Mouse (Mus musculus) lung, embryonic 16.5 days (tissue): Measurements from ENCODE around the gene Enthd1. TPM values are rescaled to one million over a fixed set of nuclear protein-coding genes. Genes with fewer than 3 reads are reported as not detected.
"Not testable (repeated sequence)": the region's sequence is repeated elsewhere in the genome, so short reads cannot be mapped to it uniquely, and the experiment has no call there.

ENCODE experiments used
- ATAC-seq: fragments of 200-750 bp; cut with Nextera tagmentation; 2 replicates; pipeline ENCODE4 v1.8.0; 2017; ENCODE audit warnings: low read depth, mild to moderate bottlenecking, moderate library complexity
- H3K27ac ChIP-seq: fragments of 300-500 bp; sonication (generic); 2 replicates; pipeline ENCODE4 v1.5.1; 2014; ENCODE audit warnings: mild to moderate bottlenecking, control low read depth, low read length
- H3K27me3 ChIP-seq: fragments of 300-500 bp; sonication (generic); 2 replicates; pipeline ENCODE4 v1.6.1; 2014; ENCODE audit warnings: low read depth, low read length, mixed read lengths; ENCODE audit not compliant: control insufficient read depth, insufficient read depth
- H3K36me3 ChIP-seq: fragments of 300-500 bp; sonication (generic); 2 replicates; pipeline ENCODE4 v1.6.1; 2014; ENCODE audit warnings: low read length; ENCODE audit not compliant: control insufficient read depth, insufficient read depth
- H3K4me1 ChIP-seq: fragments of 300-500 bp; sonication (generic); replicated peaks from 2 replicates; pipeline ENCODE4 v1.6.1; 2014; ENCODE audit warnings: low read length, mixed read lengths; ENCODE audit not compliant: control insufficient read depth, insufficient read depth
- H3K4me2 ChIP-seq: fragments of 300-500 bp; sonication (generic); 2 replicates; pipeline ENCODE4 v1.6.1; 2014; ENCODE audit warnings: low read depth, low read length, control low read depth
- H3K4me3 ChIP-seq: fragments of 300-500 bp; sonication (generic); 2 replicates; pipeline ENCODE4 v1.5.1; 2014; ENCODE audit warnings: mild to moderate bottlenecking, low read length, control low read depth
- H3K9ac ChIP-seq: fragments of 300-500 bp; sonication (generic); 2 replicates; pipeline ENCODE4 v1.6.1; 2014; ENCODE audit warnings: low read length, control low read depth
- H3K9me3 ChIP-seq: fragments of 300-500 bp; sonication (generic); 2 replicates; pipeline ENCODE4 v1.6.1; 2016; ENCODE audit warnings: low read length; ENCODE audit not compliant: control insufficient read depth
- WGBS: fragments of 180-500 bp; shearing (Covaris S2); extraction: QIAGEN DNeasy Blood & Tissue Kit; methylation state at CpG from one replicate; pipeline ENCODE4 v1.1.7; 2014; 5-methylcytosine and 5-hydroxymethylcytosine counted together
- polyA plus RNA-seq: library from polyadenylated mRNA; unstranded; fragments of >200 nt; fragmentation: Nextera tagmentation; extraction: Ambion mirVana; gene quantifications from 2 replicates; pipeline ENCODE4 v1.2.1, GENCODE M21; 2015

The Enthd1 gene
- polyA plus RNA-seq, 1 experiment from 2014 or later = not detected

GRCm38 (mm10) chr15:80505086-80505485 lies 59.9 kb downstream of the Enthd1 start:
- Histone ChIP-seq H3K4me3 (no peak overlapping the region), H3K9ac (no peak overlapping the region), H3K36me3 (no peaks in the 10 kb centered on the region), H3K27ac (no peak overlapping the region), H3K4me1 (no peaks in the 10 kb centered on the region), H3K9me3 (no peaks in the 10 kb centered on the region), H3K4me2 (no peak overlapping the region), H3K27me3 (no peaks in the 10 kb centered on the region)
- WGBS = 26% methylated on average over 4 of the region's 4 CpGs
- no peak for ATAC-seq

DNA sequence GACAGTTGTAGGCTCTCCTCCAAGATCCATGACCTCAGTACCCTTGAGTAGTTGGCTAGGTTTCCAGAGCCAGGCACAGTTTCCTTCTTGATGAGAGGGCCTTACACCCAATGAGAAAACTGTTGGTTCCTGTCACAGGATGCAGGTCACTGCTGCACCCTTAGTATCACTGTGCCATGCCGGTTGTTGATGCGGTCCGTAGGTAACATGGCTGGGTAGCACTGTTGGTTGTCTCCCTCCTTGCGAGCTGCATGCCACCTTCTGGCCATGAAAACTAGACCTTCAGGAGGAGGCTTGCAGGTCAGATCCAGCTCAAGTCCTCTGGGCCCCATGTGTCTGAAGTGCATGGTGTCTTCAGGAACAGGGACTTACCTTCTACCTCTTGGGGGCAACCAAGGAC lies 61.8 kb downstream of the Enthd1 start:
- ATAC-seq, H3K27me3 ChIP-seq, H3K9ac ChIP-seq, H3K27ac ChIP-seq, H3K4me2 ChIP-seq, H3K36me3 ChIP-seq, H3K4me3 ChIP-seq, H3K4me1 ChIP-seq, H3K9me3 ChIP-seq: not testable (repeated sequence)
- WGBS = 88% methylated on average over 4 of the region's 4 CpGs

DNA sequence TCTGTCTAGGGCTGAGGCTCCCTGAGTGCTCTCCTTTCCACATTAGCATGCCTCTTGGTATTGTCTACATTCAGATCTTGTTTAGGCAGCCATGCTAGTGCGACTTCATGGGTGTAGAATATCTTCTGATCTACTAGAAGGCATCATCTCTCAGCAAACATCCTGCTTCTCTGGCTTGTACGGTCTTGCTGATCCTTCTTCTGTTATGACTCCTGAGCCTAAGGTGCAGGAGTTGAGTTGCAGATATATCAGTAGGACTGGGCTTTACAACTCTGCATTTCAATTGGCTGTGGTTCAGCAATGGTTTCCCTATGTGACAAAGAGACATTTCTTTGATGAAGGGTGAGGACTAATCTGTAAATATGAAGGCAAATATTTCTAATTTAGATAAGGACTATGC lies 62.2 kb downstream of the Enthd1 start:
- WGBS = 72% methylated on average over 2 of the region's 2 CpGs
- H3K9me3 ChIP-seq = no peaks in the 10 kb centered on the region
- no peaks in the 10 kb centered on the region for H3K27me3 ChIP-seq
- no peaks in the 10 kb centered on the region for H3K36me3 ChIP-seq
- H3K4me3 ChIP-seq = no peak overlapping the region
- no peak overlapping the region for H3K27ac ChIP-seq
- ATAC-seq = no peak
- no peak overlapping the region for H3K9ac ChIP-seq
- no peaks in the 10 kb centered on the region for H3K4me1 ChIP-seq
- H3K4me2 ChIP-seq = no peak overlapping the region

DNA sequence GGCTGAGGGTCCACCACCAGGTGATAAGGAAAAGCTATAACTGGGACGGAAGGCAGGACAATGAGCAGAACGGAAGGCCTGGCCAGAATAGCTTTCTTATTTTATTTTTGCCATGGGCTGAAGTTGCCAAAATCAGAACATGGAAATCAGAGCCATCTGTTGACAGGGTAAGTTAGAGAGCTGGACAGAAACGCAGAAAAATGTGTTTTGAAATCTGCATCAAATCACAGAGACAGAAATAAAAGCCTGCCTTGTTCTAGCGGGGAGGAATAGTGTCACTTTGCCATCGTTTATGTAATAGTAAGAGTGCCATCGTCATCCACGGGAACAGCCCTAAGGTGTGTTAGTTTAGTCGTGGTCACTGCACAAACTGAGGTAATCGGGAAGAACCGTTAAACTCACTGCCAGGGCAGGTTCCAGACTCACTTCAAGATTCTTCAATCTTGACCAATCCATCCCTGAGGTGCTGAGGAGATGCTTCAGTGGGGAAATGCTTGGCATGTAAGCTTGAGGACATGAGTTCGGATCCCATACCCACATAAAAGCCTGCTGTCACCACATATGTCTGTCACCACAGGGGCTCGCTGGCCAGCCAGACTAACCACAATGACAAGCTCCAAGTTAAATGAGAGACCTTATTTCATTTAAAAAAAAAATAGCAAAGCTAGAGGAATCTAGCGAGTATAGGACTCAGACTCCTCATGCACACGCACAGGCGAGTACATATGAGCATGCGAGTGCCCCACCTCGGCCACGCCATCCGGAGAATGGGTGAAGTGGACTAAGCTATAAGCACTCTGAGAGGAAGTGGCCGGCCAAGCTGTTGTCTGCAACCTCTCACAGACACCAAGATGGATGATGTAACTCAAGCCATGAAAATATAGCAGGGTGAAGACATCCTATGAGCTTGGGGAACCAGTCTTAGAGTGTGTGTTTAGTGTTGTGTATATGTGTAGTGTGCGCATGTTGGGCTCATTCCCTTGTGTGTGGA lies 63.6 kb downstream of the Enthd1 start:
- Histone ChIP-seq H3K9me3 (no peaks in the 10 kb centered on the region), H3K4me3 (no peak overlapping the region), H3K27me3 (no peaks in the 10 kb centered on the region), H3K36me3 (no peaks in the 10 kb centered on the region), H3K27ac (no peak overlapping the region), H3K4me2 (no peak overlapping the region), H3K4me1 (no peaks in the 10 kb centered on the region), H3K9ac (no peak overlapping the region)
- WGBS = 75% methylated on average over 21 of the region's 21 CpGs
- no peak for ATAC-seq

- WGBS = 71% methylated on average over 10 of the region's 10 CpGs
- Histone ChIP-seq H3K9me3 (no peaks in the 10 kb centered on the region), H3K4me2 (no peak overlapping the region), H3K27ac (no peak overlapping the region), H3K27me3 (no peaks in the 10 kb centered on the region), H3K36me3 (no peaks in the 10 kb centered on the region), H3K4me1 (no peaks in the 10 kb centered on the region), H3K4me3 (no peak overlapping the region), H3K9ac (no peak overlapping the region)
- ATAC-seq = no peak
Observed at GRCm38 (mm10) chr15:80500426-80500825, 64.5 kb downstream of the Enthd1 start.

DNA sequence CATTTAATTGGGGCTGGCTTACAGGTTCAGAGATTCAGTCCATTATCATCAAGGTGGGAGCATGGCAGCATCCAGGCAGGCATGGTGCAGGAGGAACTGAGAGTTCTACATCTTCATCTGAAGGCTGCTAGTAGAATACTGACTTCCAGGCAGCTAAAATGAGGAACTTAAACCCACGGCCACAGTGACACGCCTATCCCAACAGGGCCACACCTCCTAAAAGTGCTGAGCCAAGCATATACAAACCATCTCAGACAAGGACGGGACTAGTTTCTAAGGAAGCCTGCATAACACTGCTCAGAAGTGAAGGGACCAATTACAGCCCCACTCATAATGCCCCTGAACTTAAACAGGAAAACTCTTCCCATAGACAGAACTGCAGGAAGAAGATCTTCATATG lies 67.2 kb downstream of the Enthd1 start:
- H3K4me2 ChIP-seq, H3K9me3 ChIP-seq, H3K27me3 ChIP-seq, ATAC-seq, H3K4me3 ChIP-seq, H3K9ac ChIP-seq, H3K36me3 ChIP-seq, H3K4me1 ChIP-seq, H3K27ac ChIP-seq: not testable (repeated sequence)
- WGBS = 55% methylated on average over 3 of the region's 3 CpGs

- ATAC-seq = no peak
- H3K4me2 ChIP-seq = no peak overlapping the region
- no peaks in the 10 kb centered on the region; the same call in 1 of the 2 replicates for H3K27me3 ChIP-seq
- no peak overlapping the region for H3K4me3 ChIP-seq
- H3K4me1 ChIP-seq = peaks cover 2% of the 10 kb centered on the region; the same call in 1 of the 2 replicates
- H3K36me3 ChIP-seq = no peaks in the 10 kb centered on the region
- H3K9me3 ChIP-seq = no peaks in the 10 kb centered on the region
- H3K9ac ChIP-seq = no peak overlapping the region
- 59% methylated on average over 4 of the region's 4 CpGs for WGBS
- no peak overlapping the region for H3K27ac ChIP-seq
Observed at GRCm38 (mm10) chr15:80491505-80491904, 73.5 kb downstream of the Enthd1 start.

- Histone ChIP-seq H3K9ac (no peak overlapping the region), H3K27me3 (no peaks in the 10 kb centered on the region; the same call in 1 of the 2 replicates), H3K4me2 (no peak overlapping the region), H3K36me3 (no peaks in the 10 kb centered on the region), H3K4me1 (peaks cover 6% of the 10 kb centered on the region), H3K27ac (no peak overlapping the region), H3K9me3 (no peaks in the 10 kb centered on the region), H3K4me3 (no peak overlapping the region)
- WGBS = 40% methylated on average over 5 of the region's 5 CpGs
- ATAC-seq = no peak
Observed at GRCm38 (mm10) chr15:80490151-80490550, 74.8 kb downstream of the Enthd1 start.

DNA sequence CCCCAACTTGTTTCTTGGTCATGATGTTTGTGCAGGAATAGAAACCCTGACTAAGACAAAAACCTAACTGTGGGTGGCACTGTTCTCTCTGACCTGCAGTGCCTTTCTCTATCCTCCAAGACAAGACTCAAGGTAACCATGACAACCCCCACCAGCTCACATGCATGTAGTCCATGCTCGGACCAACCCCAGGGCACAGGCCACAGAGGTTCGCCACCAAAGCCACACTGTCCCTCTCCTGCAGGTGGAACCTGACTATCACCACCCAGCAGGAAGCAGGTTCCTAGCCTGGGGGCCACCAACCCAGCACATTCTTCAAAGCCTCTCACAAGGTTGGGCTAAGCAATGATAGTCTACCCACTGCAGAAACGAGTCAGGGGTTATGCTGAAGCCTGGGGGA lies 76.3 kb downstream of the Enthd1 start:
- Histone ChIP-seq H3K4me1 (peaks cover 8% of the 10 kb centered on the region), H3K36me3 (no peaks in the 10 kb centered on the region), H3K27me3 (no peaks in the 10 kb centered on the region; the same call in 1 of the 2 replicates), H3K27ac (no peak overlapping the region), H3K4me3 (no peak overlapping the region), H3K9ac (no peak overlapping the region), H3K9me3 (no peaks in the 10 kb centered on the region), H3K4me2 (no peak overlapping the region)
- 68% methylated on average over 3 of the region's 3 CpGs for WGBS
- no peak for ATAC-seq
